Mouse (Mus musculus): ENCODE results near the gene Elovl1.
A peak's percentile ranks its signal among the peaks of the same experiment; 100 is the strongest.

Elovl1 gene

GRCm38 (mm10) chr4:118427768-118428451, at the start of gene Elovl1:
TSS of gene Elovl1 (plus strand) at chr4:118428093.
- Histone ChIP-seq H3K27me3 (ENCODE audit: control insufficient read depth, insufficient read depth, low read length, poor library complexity, severe bottlenecking) (no peaks in the 10 kb centered on the region), H3K36me3 (ENCODE audit: control insufficient read depth, insufficient read depth, low read length, poor library complexity, severe bottlenecking) (peaks cover 6% of the 10 kb centered on the region)
- peak; percentile 85 for DNase-seq (ENCODE audit: low read depth, low spot score)

GRCm38 (mm10) chr4:118383271-118383670, 44.6 kb upstream of the Elovl1 start:
- Histone ChIP-seq H3K36me3 (ENCODE audit: control insufficient read depth, insufficient read depth, low read length, poor library complexity, severe bottlenecking) (peaks cover 8% of the 10 kb centered on the region), H3K27me3 (ENCODE audit: control insufficient read depth, insufficient read depth, low read length, poor library complexity, severe bottlenecking) (no peaks in the 10 kb centered on the region)
- no peak for DNase-seq (ENCODE audit: low read depth, low spot score)

GRCm38 (mm10) chr4:118387316-118387715, 40.6 kb upstream of the Elovl1 start:
- no peak for DNase-seq (ENCODE audit: low read depth, low spot score)
- Histone ChIP-seq H3K27me3 (ENCODE audit: control insufficient read depth, insufficient read depth, low read length, poor library complexity, severe bottlenecking) (no peaks in the 10 kb centered on the region), H3K36me3 (ENCODE audit: control insufficient read depth, insufficient read depth, low read length, poor library complexity, severe bottlenecking) (peaks cover 12% of the 10 kb centered on the region)

GRCm38 (mm10) chr4:118390146-118390545, 37.7 kb upstream of the Elovl1 start:
- Histone ChIP-seq H3K36me3 (ENCODE audit: control insufficient read depth, insufficient read depth, low read length, poor library complexity, severe bottlenecking) (peaks cover 13% of the 10 kb centered on the region), H3K27me3 (ENCODE audit: control insufficient read depth, insufficient read depth, low read length, poor library complexity, severe bottlenecking) (no peaks in the 10 kb centered on the region)
- DNase-seq (ENCODE audit: low read depth, low spot score) = no peak

DNA sequence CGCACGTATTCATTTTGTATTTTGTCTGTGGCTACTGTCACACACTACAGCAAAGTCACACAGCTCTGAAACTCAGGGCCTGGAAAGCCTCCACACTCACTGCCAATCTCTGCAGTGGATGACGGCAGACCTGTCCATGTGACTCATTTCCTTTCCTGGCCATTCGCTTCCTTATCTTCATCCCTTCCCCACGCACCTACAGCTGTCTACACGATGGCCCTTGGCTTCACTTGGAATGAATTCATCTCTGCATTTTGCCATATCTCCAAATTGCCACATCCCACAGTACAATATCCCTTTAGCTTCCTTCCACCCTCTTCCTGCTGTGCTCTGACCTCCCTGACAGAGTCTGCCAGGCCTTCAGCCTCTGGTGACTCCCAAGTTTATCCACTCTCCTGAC, 33.4 kb upstream of the Elovl1 start:
- peaks cover 16% of the 10 kb centered on the region for H3K36me3 ChIP-seq (ENCODE audit: control insufficient read depth, insufficient read depth, low read length, poor library complexity, severe bottlenecking)
- H3K27me3 ChIP-seq (ENCODE audit: control insufficient read depth, insufficient read depth, low read length, poor library complexity, severe bottlenecking) = no peaks in the 10 kb centered on the region
- no peak for DNase-seq (ENCODE audit: low read depth, low spot score)

DNA sequence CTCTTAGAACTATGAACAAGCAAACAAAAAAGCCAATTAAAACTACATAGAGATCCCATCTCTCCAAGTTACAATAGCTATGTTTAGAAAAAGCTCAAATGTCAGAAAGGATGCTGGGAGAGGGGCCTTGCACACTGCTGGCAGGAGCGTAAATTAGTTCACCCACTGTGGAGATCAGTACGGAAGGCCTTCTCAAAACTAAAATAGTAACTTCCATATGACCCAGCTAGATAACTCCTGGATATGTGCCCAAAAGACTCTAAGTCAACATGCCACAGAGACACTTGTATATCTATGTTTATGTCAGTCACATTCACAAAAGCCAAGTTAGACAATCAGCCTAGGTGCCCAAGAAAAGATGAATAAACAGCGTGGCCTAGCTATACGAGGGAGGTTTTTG, 32.6 kb upstream of the Elovl1 start:
- H3K27me3 ChIP-seq (ENCODE audit: control insufficient read depth, insufficient read depth, low read length, poor library complexity, severe bottlenecking) = no peaks in the 10 kb centered on the region
- DNase-seq (ENCODE audit: low read depth, low spot score) = no peak
- peaks cover 14% of the 10 kb centered on the region for H3K36me3 ChIP-seq (ENCODE audit: control insufficient read depth, insufficient read depth, low read length, poor library complexity, severe bottlenecking)

GRCm38 (mm10) chr4:118396433-118396832, 31.5 kb upstream of the Elovl1 start:
- no peaks in the 10 kb centered on the region for H3K27me3 ChIP-seq (ENCODE audit: control insufficient read depth, insufficient read depth, low read length, poor library complexity, severe bottlenecking)
- DNase-seq (ENCODE audit: low read depth, low spot score) = no peak
- peaks cover 8% of the 10 kb centered on the region for H3K36me3 ChIP-seq (ENCODE audit: control insufficient read depth, insufficient read depth, low read length, poor library complexity, severe bottlenecking)

- DNase-seq (ENCODE audit: low read depth, low spot score) = no peak
- no peaks in the 10 kb centered on the region for H3K27me3 ChIP-seq (ENCODE audit: control insufficient read depth, insufficient read depth, low read length, poor library complexity, severe bottlenecking)
- peaks cover 7% of the 10 kb centered on the region for H3K36me3 ChIP-seq (ENCODE audit: control insufficient read depth, insufficient read depth, low read length, poor library complexity, severe bottlenecking)
These were observed 29.5 kb upstream of the Elovl1 start for GRCm38 (mm10) chr4:118398400-118398799.

GRCm38 (mm10) chr4:118401421-118401820, 26.5 kb upstream of the Elovl1 start:
- no peaks in the 10 kb centered on the region for H3K27me3 ChIP-seq (ENCODE audit: control insufficient read depth, insufficient read depth, low read length, poor library complexity, severe bottlenecking)
- peaks cover 4% of the 10 kb centered on the region for H3K36me3 ChIP-seq (ENCODE audit: control insufficient read depth, insufficient read depth, low read length, poor library complexity, severe bottlenecking)
- DNase-seq (ENCODE audit: low read depth, low spot score) = no peak

- DNase-seq (ENCODE audit: low read depth, low spot score) = no peak
- peaks cover 4% of the 10 kb centered on the region for H3K36me3 ChIP-seq (ENCODE audit: control insufficient read depth, insufficient read depth, low read length, poor library complexity, severe bottlenecking)
- H3K27me3 ChIP-seq (ENCODE audit: control insufficient read depth, insufficient read depth, low read length, poor library complexity, severe bottlenecking) = no peaks in the 10 kb centered on the region
These were observed 26.0 kb upstream of the Elovl1 start for GRCm38 (mm10) chr4:118401918-118402317.

- no peak for DNase-seq (ENCODE audit: low read depth, low spot score)
- H3K36me3 ChIP-seq (ENCODE audit: control insufficient read depth, insufficient read depth, low read length, poor library complexity, severe bottlenecking) = peaks cover 2% of the 10 kb centered on the region
- no peaks in the 10 kb centered on the region for H3K27me3 ChIP-seq (ENCODE audit: control insufficient read depth, insufficient read depth, low read length, poor library complexity, severe bottlenecking)
These were observed 25.2 kb upstream of the Elovl1 start for GRCm38 (mm10) chr4:118402701-118403100.

GRCm38 (mm10) chr4:118409142-118409900, 18.6 kb upstream of the Elovl1 start, which contains the start of the genes Szt2 and Med8:
TSS of gene Szt2 (minus strand) at chr4:118409273.
TSS of gene Med8 (plus strand) at chr4:118409337.
- peaks cover 2% of the 10 kb centered on the region for H3K36me3 ChIP-seq (ENCODE audit: control insufficient read depth, insufficient read depth, low read length, poor library complexity, severe bottlenecking)
- DNase-seq (ENCODE audit: low read depth, low spot score) = peak; percentile 95
- H3K27me3 ChIP-seq (ENCODE audit: control insufficient read depth, insufficient read depth, low read length, poor library complexity, severe bottlenecking) = no peaks in the 10 kb centered on the region

DNA sequence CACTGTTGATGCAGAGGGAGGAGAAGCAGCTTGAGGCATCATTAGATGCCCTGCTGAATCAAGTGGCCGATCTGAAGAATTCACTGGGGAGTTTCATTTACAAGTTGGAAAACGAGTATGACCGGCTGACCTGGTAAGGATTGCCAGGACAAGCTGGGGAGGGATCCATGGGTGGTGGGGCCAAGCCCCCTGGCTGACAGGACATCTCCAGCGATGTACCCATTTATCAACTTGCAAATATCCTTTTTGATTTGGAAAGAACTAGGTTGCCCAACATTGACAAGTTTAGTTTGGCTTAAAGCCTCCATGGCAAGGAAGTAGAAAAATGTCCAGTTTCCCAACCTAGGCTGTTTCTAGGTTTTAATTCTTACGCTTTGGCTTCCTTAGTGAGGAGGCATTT, 17.0 kb upstream of the Elovl1 start:
- no peaks in the 10 kb centered on the region for H3K27me3 ChIP-seq (ENCODE audit: control insufficient read depth, insufficient read depth, low read length, poor library complexity, severe bottlenecking)
- peaks cover 8% of the 10 kb centered on the region for H3K36me3 ChIP-seq (ENCODE audit: control insufficient read depth, insufficient read depth, low read length, poor library complexity, severe bottlenecking)
- no peak for DNase-seq (ENCODE audit: low read depth, low spot score)

DNA sequence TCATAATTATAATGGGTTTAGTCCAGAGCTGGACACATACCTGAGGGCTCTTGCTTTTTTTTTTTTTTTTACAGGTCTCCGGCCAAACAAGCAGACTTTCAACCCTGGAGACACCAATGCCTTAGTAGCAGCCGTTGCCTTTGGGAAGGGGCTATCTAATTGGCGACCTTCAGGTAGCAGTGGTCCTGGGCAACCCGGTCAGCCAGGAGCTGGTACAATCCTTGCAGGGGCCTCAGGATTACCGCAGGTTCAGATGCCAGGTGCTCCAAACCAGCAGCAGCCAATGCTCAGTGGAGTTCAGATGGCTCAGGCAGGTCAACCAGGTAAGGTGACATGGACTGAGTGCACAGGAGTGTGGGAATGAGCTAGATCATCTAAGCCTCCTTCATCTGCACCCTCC, 14.3 kb upstream of the Elovl1 start:
- Histone ChIP-seq H3K36me3 (ENCODE audit: control insufficient read depth, insufficient read depth, low read length, poor library complexity, severe bottlenecking) (peaks cover 8% of the 10 kb centered on the region), H3K27me3 (ENCODE audit: control insufficient read depth, insufficient read depth, low read length, poor library complexity, severe bottlenecking) (no peaks in the 10 kb centered on the region)
- no peak for DNase-seq (ENCODE audit: low read depth, low spot score)

GRCm38 (mm10) chr4:118415779-118416178, 12.1 kb upstream of the Elovl1 start:
- Histone ChIP-seq H3K36me3 (ENCODE audit: control insufficient read depth, insufficient read depth, low read length, poor library complexity, severe bottlenecking) (peaks cover 8% of the 10 kb centered on the region), H3K27me3 (ENCODE audit: control insufficient read depth, insufficient read depth, low read length, poor library complexity, severe bottlenecking) (no peaks in the 10 kb centered on the region)
- no peak for DNase-seq (ENCODE audit: low read depth, low spot score)

All from splenic B cell, adult 2 months (primary cell).